Mouse (Mus musculus) embryonic facial prominence, embryonic 15.5 days (tissue): ENCODE measurements around the gene Gba2. TPM values are rescaled to one million over a fixed set of nuclear protein-coding genes. Genes with fewer than 3 reads are reported as not detected.
"Not testable (repeated sequence)": the region's sequence is repeated elsewhere in the genome, so short reads cannot be mapped to it uniquely, and the experiment has no call there.

Source experiments
- ATAC-seq: fragments of 200-750 bp; cut with Nextera tagmentation; 2 replicates; pipeline ENCODE4 v1.8.0; 2017; ENCODE audit warnings: low read depth, moderate TSS enrichment; ENCODE audit not compliant: insufficient number of reproducible peaks, low FRiP score, low TSS enrichment
- H3K27ac ChIP-seq: fragments of 300-500 bp; sonication (generic); replicated peaks from 2 replicates; pipeline ENCODE4 v1.5.1; 2015; ENCODE audit warnings: mild to moderate bottlenecking, inconsistent platforms
- H3K27me3 ChIP-seq: fragments of 300-500 bp; sonication (generic); 2 replicates; pipeline ENCODE4 v1.6.1; 2015; ENCODE audit warnings: inconsistent platforms
- H3K36me3 ChIP-seq: fragments of 300-500 bp; sonication (generic); 2 replicates; pipeline ENCODE4 v1.6.1; 2015; ENCODE audit warnings: mild to moderate bottlenecking, inconsistent platforms
- H3K4me1 ChIP-seq: fragments of 300-500 bp; sonication (generic); 2 replicates; pipeline ENCODE4 v1.6.1; 2015; ENCODE audit warnings: inconsistent platforms
- H3K4me2 ChIP-seq: fragments of 300-500 bp; sonication (generic); replicated peaks from 2 replicates; pipeline ENCODE4 v1.6.1; 2015; ENCODE audit warnings: mild to moderate bottlenecking, inconsistent platforms
- H3K4me3 ChIP-seq: fragments of 300-500 bp; sonication (generic); replicated peaks from 2 replicates; pipeline ENCODE4 v1.5.1; 2015; ENCODE audit warnings: mild to moderate bottlenecking, inconsistent platforms
- H3K9ac ChIP-seq: fragments of 300-500 bp; sonication (generic); 2 replicates; pipeline ENCODE4 v1.6.1; 2015; ENCODE audit warnings: inconsistent platforms
- H3K9me3 ChIP-seq: fragments of 300-500 bp; sonication (generic); replicated peaks from 2 replicates; pipeline ENCODE4 v1.6.1; 2016; ENCODE audit warnings: inconsistent platforms
- WGBS: fragments of 180-500 bp; shearing (Covaris S2); methylation state at CpG from one replicate; pipeline ENCODE4 v1.1.7; 2015; 5-methylcytosine and 5-hydroxymethylcytosine counted together
- polyA plus RNA-seq: library from polyadenylated mRNA; unstranded; fragments of >200 nt; fragmentation: Nextera tagmentation; extraction: Ambion mirVana; gene quantifications from 2 replicates; pipeline ENCODE4 v1.2.1, GENCODE M21; 2015

Gba2 gene
- 21.3 and 22.3 TPM in 2 replicates for polyA plus RNA-seq

DNA sequence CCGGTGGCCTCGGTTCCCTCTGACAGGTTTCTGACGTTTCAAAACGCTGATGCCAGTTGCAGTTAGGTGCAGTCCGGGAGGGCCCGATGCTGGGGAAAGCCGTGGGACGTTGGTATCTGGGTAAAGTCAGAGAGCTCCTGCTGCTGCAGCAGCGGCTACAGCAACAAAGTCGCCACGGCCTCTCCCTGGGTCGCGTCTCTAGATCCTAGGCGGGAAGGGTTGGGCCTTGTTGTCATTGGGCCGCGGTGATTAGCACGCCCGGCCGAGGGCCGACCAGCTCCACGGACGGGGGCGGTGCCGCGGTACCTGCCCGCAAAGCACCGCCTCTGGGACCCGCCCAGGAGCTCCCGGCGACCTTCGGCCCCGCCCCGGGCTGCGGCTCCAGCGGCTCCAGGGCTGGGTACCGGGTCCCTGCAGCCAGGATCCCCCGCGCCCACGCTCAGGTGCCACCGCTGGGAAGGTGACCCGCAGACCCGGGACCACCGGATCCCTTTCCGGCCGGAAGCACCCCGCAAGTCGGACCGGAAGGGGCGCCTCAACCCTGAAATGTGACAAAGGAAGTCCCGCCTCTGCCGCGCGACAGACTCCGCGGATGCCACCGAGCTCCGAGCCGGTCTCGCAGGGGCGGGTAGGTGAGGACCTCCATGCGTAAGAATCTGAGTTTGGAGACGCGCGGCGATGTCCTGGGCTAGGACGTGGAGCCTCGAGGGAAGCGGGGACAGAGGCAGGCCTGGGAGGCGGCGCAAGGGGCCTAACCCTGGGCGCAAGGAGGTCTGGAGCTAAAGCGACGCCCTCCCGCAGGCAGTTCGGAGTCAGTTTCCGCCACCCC lies at the start of gene Gba2, which contains the start of gene Rgp1:
Gba2 (minus strand) TSS at position 498 of the 829 bp plus-strand sequence.
Rgp1 (plus strand) TSS at position 340 of the 829 bp plus-strand sequence.
- Histone ChIP-seq H3K36me3 (peaks cover 39% of the 10 kb centered on the region), H3K9me3 (no peaks in the 10 kb centered on the region), H3K27ac (peak within 1 kb of the TSS; percentile 91), H3K4me1 (peaks cover 37% of the 10 kb centered on the region), H3K9ac (peak within 1 kb of the TSS; percentile 87), H3K27me3 (no peaks in the 10 kb centered on the region), H3K4me2 (peak within 1 kb of the TSS; percentile 93), H3K4me3 (peak within 1 kb of the TSS; percentile 92)
- WGBS: under 1% methylated on average over 76 of the region's 76 CpGs
- ATAC-seq: peak; percentile 92

DNA sequence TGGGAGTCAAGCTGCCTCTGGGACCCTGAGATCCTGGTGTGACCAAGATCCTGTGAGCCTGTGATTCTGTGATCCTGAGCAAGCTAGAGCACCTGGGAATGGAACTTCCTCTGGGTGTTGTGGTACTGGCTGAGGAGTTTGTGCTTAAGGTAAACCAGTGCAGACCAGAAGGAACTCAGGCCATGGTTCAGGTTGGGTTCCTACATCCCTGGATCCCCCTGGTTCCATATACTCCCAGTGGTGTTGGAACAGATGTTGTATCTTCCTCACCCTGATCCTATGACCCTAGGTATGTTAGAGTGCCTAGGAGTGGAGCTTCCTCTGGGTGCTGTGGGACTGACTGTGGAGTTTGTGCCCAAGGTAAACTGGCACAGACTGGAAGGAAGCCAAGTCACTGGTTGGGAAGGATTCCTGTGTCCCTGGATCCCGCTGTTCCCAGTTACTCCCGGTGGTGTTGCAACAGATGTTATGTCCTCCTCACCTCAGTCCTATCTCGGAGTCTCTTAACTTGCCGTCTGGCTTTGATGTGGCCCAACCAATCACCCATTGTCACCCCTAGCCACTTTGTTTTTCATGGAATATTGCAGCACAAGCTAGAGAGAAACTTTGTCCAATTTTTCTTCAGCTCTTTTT lies 41.6 kb upstream of the Gba2 start:
- Histone ChIP-seq H3K9ac (no peak overlapping the region), H3K4me2 (no peak overlapping the region), H3K4me3 (no peak overlapping the region), H3K36me3 (no peaks in the 10 kb centered on the region), H3K4me1 (no peaks in the 10 kb centered on the region), H3K27me3 (no peaks in the 10 kb centered on the region), H3K9me3 (peaks cover 9% of the 10 kb centered on the region; the same call in 1 of the 2 replicates), H3K27ac (no peak overlapping the region)
- ATAC-seq: no peak
- 84% methylated on average over 4 of the region's 4 CpGs for WGBS

DNA sequence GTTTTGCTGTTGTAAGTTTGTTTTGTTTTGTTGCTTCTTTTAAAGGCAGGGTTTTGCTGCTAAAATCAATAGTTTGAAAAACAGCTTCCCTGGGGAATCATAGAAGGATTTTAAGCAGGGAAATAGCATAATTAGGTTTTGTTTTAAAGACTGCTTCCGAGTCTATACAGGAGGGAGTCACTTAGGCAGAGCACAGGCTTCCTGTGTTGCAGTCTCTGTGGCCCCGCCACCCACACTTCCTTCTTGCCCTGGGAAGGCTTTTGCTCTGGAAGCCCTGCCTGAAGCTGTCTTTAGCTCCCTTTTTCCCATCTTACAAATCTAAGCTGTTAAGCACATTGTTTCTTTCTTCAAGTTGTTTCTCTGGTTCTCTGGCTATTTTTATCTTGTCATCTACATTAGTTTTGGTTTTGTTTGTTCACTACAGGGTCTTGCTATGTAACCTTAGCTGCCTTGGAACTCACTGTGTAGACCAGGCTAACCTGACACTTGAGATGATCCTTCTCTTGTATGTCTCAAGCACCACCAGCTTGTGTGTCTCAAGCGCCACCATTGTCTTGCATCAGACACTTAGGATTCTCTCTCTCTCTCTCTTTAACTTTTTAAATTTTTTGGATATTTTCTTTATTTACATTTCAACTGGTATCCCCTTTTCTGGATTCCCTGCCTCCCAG lies 34.5 kb upstream of the Gba2 start:
- no peaks in the 10 kb centered on the region for H3K9me3 ChIP-seq
- 40% methylated on average over 3 of the region's 3 CpGs for WGBS
- no peak overlapping the region for H3K27ac ChIP-seq
- no peak overlapping the region for H3K4me2 ChIP-seq
- H3K27me3 ChIP-seq: no peaks in the 10 kb centered on the region
- no peaks in the 10 kb centered on the region for H3K4me1 ChIP-seq
- H3K4me3 ChIP-seq: no peak overlapping the region
- ATAC-seq: no peak
- H3K36me3 ChIP-seq: no peaks in the 10 kb centered on the region
- H3K9ac ChIP-seq: no peak overlapping the region

DNA sequence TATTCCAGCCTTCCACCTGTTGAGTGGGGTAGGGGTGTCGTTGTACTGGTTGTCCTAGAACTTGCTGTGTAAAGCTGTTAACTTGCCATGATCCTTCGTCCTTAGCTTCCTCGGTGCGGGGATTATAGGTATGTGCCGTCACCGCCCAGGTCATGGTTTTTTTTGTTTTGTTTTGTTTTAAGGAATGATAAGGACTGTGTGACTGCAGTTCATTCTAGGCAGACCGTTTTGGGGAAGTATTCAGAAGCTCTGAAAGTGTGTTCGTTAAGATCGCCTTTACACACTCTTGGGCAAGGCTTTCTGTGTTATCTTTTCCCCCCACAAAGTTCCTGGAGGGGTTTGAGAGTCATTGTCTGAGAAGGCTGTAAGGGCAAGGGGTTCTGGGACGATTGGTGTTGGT lies 33.9 kb upstream of the Gba2 start:
- 68% methylated on average over 10 of the region's 10 CpGs for WGBS
- no peak overlapping the region for H3K27ac ChIP-seq
- ATAC-seq: no peak

DNA sequence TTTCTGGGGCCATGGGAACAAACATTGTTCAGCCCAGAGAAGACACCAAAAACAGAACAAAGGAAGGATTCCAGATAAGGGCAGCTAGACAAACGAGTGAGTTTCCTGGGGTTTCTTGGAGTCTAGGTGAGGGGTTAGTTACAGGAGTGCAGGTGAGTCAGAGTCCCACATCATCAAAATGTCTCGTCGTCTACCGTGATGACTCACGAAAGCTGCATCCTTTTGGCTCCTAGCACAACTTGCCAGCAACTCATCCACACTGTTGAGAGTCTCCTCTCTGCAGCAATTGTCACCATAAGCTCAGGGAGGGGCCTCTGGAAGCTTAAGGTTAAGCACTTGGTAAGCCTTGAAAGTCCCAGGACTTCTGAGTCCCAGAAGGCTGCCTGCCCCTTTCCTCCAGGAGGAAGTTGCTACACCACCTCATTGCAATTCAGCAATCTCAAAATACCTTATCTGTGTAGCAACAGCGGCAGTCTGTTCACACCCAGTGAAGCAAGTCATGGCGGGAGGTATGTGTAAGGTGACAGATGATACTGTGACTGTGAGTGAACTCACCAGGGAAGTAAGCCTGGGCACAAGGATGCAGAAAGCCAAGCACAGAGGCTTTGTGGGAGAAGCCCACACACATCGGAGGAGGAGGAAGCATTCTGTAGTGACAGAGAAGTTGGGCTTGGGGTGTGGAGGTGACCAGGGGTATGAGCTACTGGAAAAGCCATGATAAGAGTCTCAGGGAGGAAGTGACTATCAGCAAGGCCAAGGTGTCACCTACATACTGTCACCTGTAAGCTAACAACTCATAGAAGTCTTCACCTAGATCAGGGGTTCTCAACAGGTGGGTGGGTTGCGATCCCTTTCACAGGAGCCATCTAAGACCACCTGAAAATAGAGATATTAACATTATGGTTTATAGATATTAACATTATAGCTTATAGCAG lies 26.3 kb upstream of the Gba2 start:
- no peak overlapping the region for H3K4me2 ChIP-seq
- no peak overlapping the region for H3K4me3 ChIP-seq
- WGBS: 72% methylated on average over 9 of the region's 9 CpGs
- H3K9ac ChIP-seq: no peak overlapping the region
- H3K36me3 ChIP-seq: no peaks in the 10 kb centered on the region
- H3K27me3 ChIP-seq: no peaks in the 10 kb centered on the region
- no peak for ATAC-seq
- no peak overlapping the region for H3K27ac ChIP-seq
- no peaks in the 10 kb centered on the region for H3K4me1 ChIP-seq
- no peaks in the 10 kb centered on the region for H3K9me3 ChIP-seq

More for the DNA sequence above, 33.9 kb upstream of the Gba2 start:
- no peaks in the 10 kb centered on the region for H3K4me1 ChIP-seq
- no peak overlapping the region for H3K4me2 ChIP-seq
- H3K4me3 ChIP-seq: no peak overlapping the region
- H3K27me3 ChIP-seq: no peaks in the 10 kb centered on the region
- no peaks in the 10 kb centered on the region for H3K36me3 ChIP-seq
- H3K9me3 ChIP-seq: no peaks in the 10 kb centered on the region
- H3K9ac ChIP-seq: no peak overlapping the region

DNA sequence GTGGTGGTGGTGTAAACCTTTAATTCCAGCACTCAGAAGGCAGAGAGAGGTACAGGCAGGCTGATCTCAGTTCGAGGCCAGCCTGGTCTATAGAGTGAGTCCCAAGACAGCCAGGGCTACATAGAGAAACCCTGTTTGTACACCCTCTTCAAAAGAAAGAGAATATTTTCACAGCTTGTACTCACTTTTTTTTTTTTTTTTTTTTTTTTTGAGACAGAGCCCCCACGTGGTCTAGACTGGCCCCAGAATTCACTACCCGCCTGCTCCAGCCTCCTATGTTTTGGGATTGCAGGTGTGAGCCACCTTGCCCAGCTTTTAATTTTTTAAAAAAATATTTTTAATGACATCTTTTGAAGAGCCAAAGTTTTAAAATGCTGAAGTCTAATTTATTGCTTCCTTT lies 25.4 kb upstream of the Gba2 start:
- no peak overlapping the region for H3K27ac ChIP-seq
- H3K9ac ChIP-seq: no peak overlapping the region
- no peak for ATAC-seq
- no peak overlapping the region for H3K4me2 ChIP-seq
- WGBS: 64% methylated on average over 3 of the region's 3 CpGs
- no peaks in the 10 kb centered on the region for H3K27me3 ChIP-seq
- H3K9me3 ChIP-seq: no peaks in the 10 kb centered on the region
- H3K36me3 ChIP-seq: no peaks in the 10 kb centered on the region
- no peak overlapping the region for H3K4me3 ChIP-seq
- H3K4me1 ChIP-seq: no peaks in the 10 kb centered on the region

DNA sequence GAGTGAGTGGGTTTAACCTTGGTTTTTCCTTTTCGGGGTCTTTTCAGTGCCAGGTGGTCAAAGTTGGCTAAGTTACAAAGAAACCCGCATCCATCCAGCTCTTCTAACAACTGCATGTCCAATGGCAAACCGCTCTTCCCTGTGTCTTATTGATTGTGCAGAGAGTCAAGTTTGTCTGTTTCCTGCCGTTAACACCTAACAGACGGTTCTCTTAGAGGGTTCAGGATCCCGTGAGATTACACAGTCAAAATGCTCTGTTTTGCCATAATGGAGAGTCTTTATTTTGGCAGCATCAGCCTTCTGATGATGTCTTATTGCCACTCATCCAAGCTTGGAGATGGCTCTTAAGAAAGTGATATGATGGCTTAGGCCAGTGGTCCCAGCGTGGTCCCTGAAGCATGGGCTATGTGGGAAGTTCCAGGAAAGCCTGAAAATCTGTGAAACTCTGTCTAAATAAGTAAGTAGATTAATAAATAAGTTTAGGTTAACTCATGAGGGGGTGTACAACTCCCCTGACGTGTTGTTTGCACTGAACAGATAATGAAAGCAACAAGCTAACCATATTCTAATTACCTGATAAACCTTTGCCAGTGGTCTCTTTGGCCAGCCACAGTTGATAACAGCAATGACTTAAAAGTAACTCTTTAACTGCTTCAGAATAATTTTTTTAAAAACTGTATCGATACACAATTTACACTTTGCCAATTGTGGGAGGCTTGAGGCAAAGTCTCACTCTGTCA lies 21.7 kb upstream of the Gba2 start:
- H3K9me3 ChIP-seq: no peaks in the 10 kb centered on the region
- H3K9ac ChIP-seq: no peak overlapping the region
- no peak overlapping the region for H3K4me3 ChIP-seq
- no peaks in the 10 kb centered on the region for H3K4me1 ChIP-seq
- H3K36me3 ChIP-seq: no peaks in the 10 kb centered on the region
- ATAC-seq: no peak
- WGBS: 72% methylated on average over 9 of the region's 9 CpGs
- H3K27ac ChIP-seq: no peak overlapping the region
- no peak overlapping the region for H3K4me2 ChIP-seq
- H3K27me3 ChIP-seq: no peaks in the 10 kb centered on the region

DNA sequence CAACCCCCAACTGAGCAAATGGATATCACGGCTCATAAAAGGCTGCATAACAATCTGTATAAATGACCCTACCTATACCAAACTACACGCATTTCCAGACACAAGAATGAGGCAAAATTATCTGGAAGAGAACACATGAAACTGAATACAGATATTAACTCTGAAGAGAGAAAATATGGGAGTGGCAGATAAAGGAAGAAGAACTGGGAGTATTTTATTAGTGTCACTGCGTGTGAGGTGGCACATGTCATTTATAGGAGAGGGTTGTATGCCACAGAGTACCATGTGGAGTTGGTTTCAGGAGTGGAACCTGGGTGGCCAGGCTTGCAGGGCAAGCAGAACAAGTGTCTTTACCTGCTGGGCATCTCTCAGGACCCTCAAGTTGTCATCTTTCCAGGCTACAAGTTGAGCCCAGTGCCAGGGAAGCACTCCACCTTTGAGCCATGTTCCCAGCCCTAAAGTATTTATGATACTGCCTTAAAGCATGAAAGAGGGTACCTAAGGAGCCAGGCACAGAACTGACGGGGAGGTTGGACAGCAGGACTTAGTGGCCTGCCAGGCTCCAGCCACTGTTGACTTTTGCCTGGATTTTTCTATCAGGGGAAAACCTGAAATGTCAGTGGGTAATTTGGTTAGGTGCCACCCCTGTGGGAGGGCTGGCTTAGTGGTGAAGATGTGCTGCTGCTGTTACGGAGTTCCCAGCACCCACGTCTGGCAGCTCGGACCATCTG lies 20.1 kb upstream of the Gba2 start:
- Histone ChIP-seq H3K4me1 (no peaks in the 10 kb centered on the region), H3K4me3 (no peak overlapping the region), H3K27me3 (no peaks in the 10 kb centered on the region), H3K36me3 (no peaks in the 10 kb centered on the region), H3K4me2 (no peak overlapping the region), H3K9me3 (no peaks in the 10 kb centered on the region), H3K27ac (no peak overlapping the region), H3K9ac (no peak overlapping the region)
- ATAC-seq: no peak
- WGBS: 78% methylated on average over 7 of the region's 7 CpGs

DNA sequence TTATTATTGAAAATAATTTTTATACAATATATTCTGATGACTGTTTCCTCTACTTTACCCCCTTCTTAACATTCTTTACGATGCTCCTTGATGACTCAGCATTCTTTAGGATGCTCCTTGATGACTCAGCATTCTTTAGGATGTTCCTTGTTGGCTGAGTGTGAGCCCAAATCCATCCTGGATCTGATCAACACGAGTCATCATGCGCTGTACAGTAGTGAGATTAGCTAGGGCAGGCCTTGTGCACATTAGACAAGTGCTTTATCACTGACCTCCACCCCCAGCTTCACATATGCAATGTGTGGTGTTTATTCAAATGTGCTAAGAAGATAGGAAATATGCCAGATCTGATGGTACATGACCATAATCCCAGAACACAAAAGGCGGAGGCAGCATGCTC lies 19.5 kb upstream of the Gba2 start:
- no peak overlapping the region for H3K9ac ChIP-seq
- no peaks in the 10 kb centered on the region for H3K27me3 ChIP-seq
- no peak for ATAC-seq
- no peaks in the 10 kb centered on the region for H3K4me1 ChIP-seq
- 82% methylated on average over 4 of the region's 4 CpGs for WGBS
- no peaks in the 10 kb centered on the region for H3K36me3 ChIP-seq
- no peak overlapping the region for H3K4me3 ChIP-seq
- no peak overlapping the region for H3K4me2 ChIP-seq
- H3K27ac ChIP-seq: no peak overlapping the region
- no peaks in the 10 kb centered on the region for H3K9me3 ChIP-seq

DNA sequence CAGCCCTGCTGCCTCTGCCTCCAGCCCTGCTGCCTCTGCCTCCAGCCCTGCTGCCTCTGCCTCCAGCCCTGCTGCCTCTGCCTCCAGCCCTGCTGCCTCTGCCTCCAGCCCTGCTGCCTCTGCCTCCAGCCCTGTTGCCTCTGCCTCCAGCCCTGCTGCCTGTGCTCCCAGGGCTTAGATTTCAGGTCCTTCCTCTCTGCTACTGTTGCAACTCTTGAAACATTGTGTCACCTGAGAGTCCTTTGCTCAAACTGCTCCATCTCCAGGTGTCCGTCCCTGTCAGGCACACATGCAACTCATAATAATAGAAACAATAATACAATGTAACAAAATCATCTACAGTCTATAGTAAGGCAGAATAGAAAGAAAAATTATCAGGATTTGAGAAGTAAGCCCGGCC lies 17.9 kb upstream of the Gba2 start:
- H3K27me3 ChIP-seq, H3K27ac ChIP-seq, ATAC-seq, H3K4me1 ChIP-seq, H3K9me3 ChIP-seq, H3K4me3 ChIP-seq, H3K9ac ChIP-seq, H3K36me3 ChIP-seq, H3K4me2 ChIP-seq: not testable (repeated sequence)
- WGBS: 76% methylated on average over 2 of the region's 2 CpGs
